Mouse (Mus musculus) neural tube, embryonic 11.5 days (tissue): ENCODE measurements around the gene Axin2. TPM values are rescaled to one million over a fixed set of nuclear protein-coding genes. Genes with fewer than 3 reads are reported as not detected.

Source experiments
- ATAC-seq: fragments of 200-750 bp; cut with Nextera tagmentation; 2 replicates; pipeline ENCODE4 v1.8.0; 2017; ENCODE audit warnings: moderate number of reproducible peaks, mild to moderate bottlenecking, moderate TSS enrichment, moderate library complexity; ENCODE audit not compliant: insufficient read depth, low FRiP score, low TSS enrichment
- DNase-seq: peaks from one replicate; pipeline ENCODE4 v3.0.0-alpha.2; 2015; ENCODE audit warnings: low spot score
- H3K27ac ChIP-seq: fragments of 300-500 bp; sonication (generic); 2 replicates; pipeline ENCODE4 v1.5.1; 2014; ENCODE audit warnings: low read depth, mild to moderate bottlenecking, low read length
- H3K27me3 ChIP-seq: fragments of 300-500 bp; sonication (generic); 2 replicates; pipeline ENCODE4 v1.6.1; 2014; ENCODE audit warnings: mild to moderate bottlenecking, low read length, mixed read lengths; ENCODE audit not compliant: control insufficient read depth, insufficient read depth
- H3K36me3 ChIP-seq: fragments of 300-500 bp; sonication (generic); 2 replicates; pipeline ENCODE4 v1.6.1; 2014; ENCODE audit warnings: mild to moderate bottlenecking, low read length, moderate library complexity, mixed read lengths; ENCODE audit not compliant: control insufficient read depth, insufficient read depth
- H3K4me1 ChIP-seq: fragments of 300-500 bp; sonication (generic); 2 replicates; pipeline ENCODE4 v1.6.1; 2014; ENCODE audit warnings: low read length, mixed read lengths; ENCODE audit not compliant: control insufficient read depth, insufficient read depth
- H3K4me2 ChIP-seq: fragments of 300-500 bp; sonication (generic); 2 replicates; pipeline ENCODE4 v1.6.1; 2014; ENCODE audit warnings: low read depth, mild to moderate bottlenecking, moderate library complexity
- H3K4me3 ChIP-seq: fragments of 300-500 bp; sonication (generic); 2 replicates; pipeline ENCODE4 v1.5.1; 2014; ENCODE audit warnings: low read depth, low read length
- H3K9ac ChIP-seq: fragments of 300-500 bp; sonication (generic); 2 replicates; pipeline ENCODE4 v1.6.1; 2014; ENCODE audit warnings: mild to moderate bottlenecking, low read length
- H3K9me3 ChIP-seq: fragments of 300-500 bp; sonication (generic); 2 replicates; pipeline ENCODE4 v1.6.1; 2016; ENCODE audit warnings: low read length; ENCODE audit not compliant: control insufficient read depth
- whole genome bisulfite sequencing: fragments of 180-500 bp; shearing (Covaris S2); extraction: QIAGEN DNeasy Blood & Tissue Kit; methylation state at CpG from one replicate; pipeline ENCODE4 v1.1.7; 2014; 5-methylcytosine and 5-hydroxymethylcytosine counted together
- polyA plus RNA-seq: library from polyadenylated mRNA; unstranded; fragments of >200 nt; fragmentation: Nextera tagmentation; extraction: Ambion mirVana; gene quantifications from 2 replicates; pipeline ENCODE4 v1.2.1, GENCODE M21; 2014

Axin2 gene
- polyA plus RNA-seq, 1 experiment from 2014 or later, result 16.4 TPM

DNA sequence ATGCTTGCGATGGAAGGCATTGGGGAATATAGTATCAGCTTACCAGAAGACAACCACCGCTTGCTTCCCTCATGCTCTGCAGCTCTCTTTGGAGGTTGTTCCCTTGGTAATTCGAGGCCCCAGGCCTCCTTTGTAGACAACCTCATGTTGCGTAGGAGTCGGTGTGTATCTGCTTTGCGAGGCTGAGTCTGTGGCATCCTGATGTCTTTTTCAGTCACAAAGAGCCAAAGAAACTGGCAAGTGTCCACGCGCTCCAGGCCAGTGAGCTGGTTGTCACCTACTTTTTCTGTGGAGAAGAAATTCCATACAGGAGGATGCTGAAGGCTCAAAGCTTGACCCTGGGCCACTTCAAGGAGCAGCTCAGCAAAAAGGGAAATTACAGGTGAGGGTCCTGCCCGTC, 25.5 kb downstream of the Axin2 start:
- Histone ChIP-seq H3K9ac (no peak overlapping the region), H3K4me1 (peaks cover 8% of the 10 kb centered on the region; the same call in 1 of the 2 replicates), H3K4me3 (no peak overlapping the region), H3K4me2 (no peak overlapping the region), H3K36me3 (peaks cover 43% of the 10 kb centered on the region), H3K27me3 (no peaks in the 10 kb centered on the region), H3K9me3 (no peaks in the 10 kb centered on the region), H3K27ac (no peak overlapping the region)
- DNase-seq, result no peak
- 94% methylated on average over 9 of the region's 9 CpGs for WGBS
- no peak for ATAC-seq

DNA sequence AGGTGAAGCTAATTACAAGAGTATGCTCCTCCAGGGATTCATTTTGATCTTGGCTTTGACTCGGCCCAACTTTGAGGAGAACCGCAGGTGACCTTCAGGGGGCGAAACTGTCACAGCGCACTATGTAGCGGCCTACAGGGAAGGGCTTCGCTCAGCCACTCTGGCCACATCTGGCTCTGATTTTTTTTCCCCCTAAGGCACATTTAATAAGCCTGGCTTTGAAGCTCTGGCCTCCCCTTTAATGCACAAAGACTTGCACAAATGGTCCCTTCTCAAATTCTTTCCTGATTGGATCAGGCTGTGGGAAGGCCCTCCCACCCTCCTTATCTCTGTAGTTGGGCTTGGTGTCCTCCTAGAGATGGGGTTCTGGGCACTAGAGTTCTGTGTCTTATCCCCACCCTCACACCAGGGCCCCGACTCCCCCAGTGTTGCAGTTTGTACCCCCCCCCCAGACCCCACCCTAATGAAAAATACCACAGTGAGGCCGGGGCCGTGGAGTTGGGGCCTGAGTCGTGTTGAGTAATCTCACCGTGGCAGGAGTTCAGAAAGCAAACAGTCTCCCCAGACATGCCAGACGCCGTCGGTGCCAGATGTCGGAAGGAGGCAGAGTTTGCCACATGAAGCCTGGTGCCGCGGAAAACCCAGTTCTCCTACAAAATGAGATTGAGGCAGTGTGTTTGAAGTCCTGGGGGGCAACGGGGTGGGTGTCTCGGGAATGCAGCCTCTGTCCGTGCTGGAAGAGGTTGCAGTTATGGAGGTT, 27.5 kb downstream of the Axin2 start:
- DNase-seq, result no peak

DNA sequence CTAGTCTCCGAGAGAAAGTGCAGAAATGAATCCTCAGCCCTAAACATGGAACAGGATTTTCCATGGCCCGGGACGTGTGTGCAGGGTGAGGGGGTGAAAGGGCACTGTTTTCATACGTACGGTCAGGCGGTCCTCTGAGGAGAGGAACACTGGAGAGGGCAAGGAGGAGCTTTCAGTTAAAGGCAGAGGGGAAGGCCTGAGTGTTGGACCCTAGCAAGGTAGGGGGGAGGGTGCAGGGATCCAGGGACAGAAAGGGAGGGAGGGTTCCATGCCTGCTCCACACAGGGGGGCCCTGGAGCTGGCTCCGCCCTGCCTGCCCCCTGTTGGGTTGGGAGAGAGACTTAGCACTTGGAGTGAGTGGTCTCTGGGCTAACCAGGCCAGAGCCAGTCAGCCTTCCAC, 28.4 kb downstream of the Axin2 start:
- Histone ChIP-seq H3K9ac (no peak overlapping the region), H3K27me3 (no peaks in the 10 kb centered on the region), H3K36me3 (peaks cover 30% of the 10 kb centered on the region), H3K4me1 (0 out of 2 replicates have a peak, but pooled peaks cover 4% of the 10 kb centered on the region), H3K4me3 (no peak overlapping the region), H3K27ac (no peak overlapping the region), H3K9me3 (no peaks in the 10 kb centered on the region), H3K4me2 (no peak overlapping the region)
- 79% methylated on average over 7 of the region's 7 CpGs for WGBS
- DNase-seq (no peak), ATAC-seq (no peak)

More for the DNA sequence above, 27.5 kb downstream of the Axin2 start:
- 79% methylated on average over 20 of the region's 20 CpGs for WGBS
- Histone ChIP-seq H3K4me3 (no peak overlapping the region), H3K9me3 (no peaks in the 10 kb centered on the region), H3K9ac (no peak overlapping the region), H3K4me1 (0 out of 2 replicates have a peak, but pooled peaks cover 4% of the 10 kb centered on the region), H3K4me2 (no peak overlapping the region), H3K36me3 (peaks cover 35% of the 10 kb centered on the region), H3K27ac (no peak overlapping the region), H3K27me3 (no peaks in the 10 kb centered on the region)
- no peak for ATAC-seq

DNA sequence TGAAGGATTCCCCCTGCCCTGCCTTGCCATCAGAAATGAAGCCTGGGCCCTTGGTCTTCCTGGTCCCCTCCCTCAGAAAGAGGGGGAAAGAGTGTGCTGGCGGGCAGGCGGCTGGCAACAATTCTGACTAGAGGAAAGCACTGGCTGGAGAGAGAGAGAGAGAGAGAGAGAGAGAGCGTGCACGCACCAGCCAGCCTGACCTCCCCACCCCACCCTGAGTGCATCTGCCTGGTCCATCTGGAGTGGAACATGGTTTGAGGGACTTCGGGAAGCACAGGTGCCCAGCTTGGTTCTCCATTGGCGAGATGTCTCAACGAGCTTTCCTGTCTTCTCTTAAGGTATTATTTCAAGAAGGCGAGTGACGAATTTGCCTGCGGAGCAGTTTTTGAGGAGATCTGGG, 28.8 kb downstream of the Axin2 start:
- Histone ChIP-seq H3K9ac (no peak overlapping the region), H3K4me2 (no peak overlapping the region), H3K27ac (no peak overlapping the region), H3K4me1 (0 out of 2 replicates have a peak, but pooled peaks cover 4% of the 10 kb centered on the region), H3K27me3 (no peaks in the 10 kb centered on the region), H3K4me3 (no peak overlapping the region), H3K36me3 (peaks cover 26% of the 10 kb centered on the region), H3K9me3 (no peaks in the 10 kb centered on the region)
- ATAC-seq (no peak), DNase-seq (no peak)
- WGBS, result 86% methylated on average over 10 of the region's 10 CpGs

DNA sequence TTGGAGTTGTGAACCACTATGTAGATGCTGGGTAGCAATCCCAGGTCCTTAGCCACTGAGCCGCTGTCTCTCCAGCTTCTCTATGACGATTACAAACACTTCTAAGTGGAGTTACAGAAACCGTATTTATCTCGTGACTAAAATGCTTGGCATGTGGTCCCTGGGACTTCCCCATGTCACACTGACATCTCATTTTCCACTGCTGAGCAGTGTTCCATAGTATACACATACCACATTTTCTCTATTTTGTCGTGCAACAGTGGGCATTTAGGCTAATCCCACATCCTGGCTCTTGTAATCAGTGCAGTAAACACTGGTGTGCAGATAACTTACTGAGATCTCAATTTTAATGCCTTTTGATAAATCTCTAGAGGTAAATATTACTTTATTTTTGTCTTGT, 32.2 kb downstream of the Axin2 start:
- H3K27ac ChIP-seq, result no peak overlapping the region
- ATAC-seq (no peak), DNase-seq (no peak)
- no peak overlapping the region for H3K4me2 ChIP-seq
- no peaks in the 10 kb centered on the region for H3K9me3 ChIP-seq
- 80% methylated on average over 5 of the region's 5 CpGs for WGBS
- peaks cover 7% of the 10 kb centered on the region for H3K36me3 ChIP-seq
- no peak overlapping the region for H3K4me3 ChIP-seq
- H3K9ac ChIP-seq, result no peak overlapping the region
- no peaks in the 10 kb centered on the region for H3K27me3 ChIP-seq
- H3K4me1 ChIP-seq, result no peaks in the 10 kb centered on the region

DNA sequence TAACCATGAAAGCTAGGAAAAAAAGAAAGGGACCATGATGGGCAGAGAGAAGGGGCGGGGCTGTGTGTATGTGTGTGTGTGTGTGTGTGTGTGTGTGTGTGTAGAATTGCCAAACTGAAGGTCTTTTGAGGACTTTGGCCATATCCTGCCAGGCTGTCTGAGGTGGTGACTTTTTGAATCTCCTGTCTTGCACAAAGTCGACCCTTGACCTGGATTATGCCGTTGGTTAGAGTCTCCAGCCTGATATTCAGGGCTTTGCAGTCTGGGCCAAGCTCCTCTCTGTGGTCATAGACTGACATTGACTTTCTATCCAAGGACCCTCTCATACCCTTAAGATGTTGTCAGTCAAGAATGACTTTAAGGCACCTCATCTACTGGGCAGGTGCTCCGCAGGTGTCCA, 35.8 kb downstream of the Axin2 start:
- Histone ChIP-seq H3K4me2 (no peak overlapping the region), H3K9me3 (no peaks in the 10 kb centered on the region), H3K36me3 (0 out of 2 replicates have a peak, but pooled peaks cover 2% of the 10 kb centered on the region), H3K27me3 (no peaks in the 10 kb centered on the region), H3K27ac (no peak overlapping the region), H3K4me3 (no peak overlapping the region), H3K9ac (no peak overlapping the region), H3K4me1 (0 out of 2 replicates have a peak, but pooled peaks cover 3% of the 10 kb centered on the region)
- ATAC-seq (no peak), DNase-seq (no peak)
- 91% methylated on average over 4 of the region's 4 CpGs for WGBS

- ATAC-seq (peak; percentile 78), DNase-seq (peak; percentile 78)
- no peaks in the 10 kb centered on the region for H3K9me3 ChIP-seq
- H3K36me3 ChIP-seq, result no peaks in the 10 kb centered on the region
- H3K27ac ChIP-seq, result 0 out of 2 replicates have a peak overlapping the region, but pooled peaks have one; percentile 23
- no peak overlapping the region for H3K4me2 ChIP-seq
- peaks cover 16% of the 10 kb centered on the region; the same call in 1 of the 2 replicates for H3K4me1 ChIP-seq
- H3K4me3 ChIP-seq, result no peak overlapping the region
- H3K9ac ChIP-seq, result no peak overlapping the region
- WGBS, result 14% methylated on average over 5 of the region's 5 CpGs
- no peaks in the 10 kb centered on the region for H3K27me3 ChIP-seq
Measured at GRCm38 (mm10) chr11:108958349-108958748, 38.2 kb downstream of the Axin2 start.

GRCm38 (mm10) chr11:108959196-108959595, 39.0 kb downstream of the Axin2 start:
- DNase-seq (no peak), ATAC-seq (no peak)
- Histone ChIP-seq H3K4me2 (no peak overlapping the region), H3K4me1 (peaks cover 16% of the 10 kb centered on the region; the same call in 1 of the 2 replicates), H3K9ac (no peak overlapping the region), H3K27me3 (no peaks in the 10 kb centered on the region), H3K4me3 (no peak overlapping the region), H3K9me3 (no peaks in the 10 kb centered on the region), H3K36me3 (no peaks in the 10 kb centered on the region), H3K27ac (no peak overlapping the region)
- 61% methylated on average over 5 of the region's 5 CpGs for WGBS

DNA sequence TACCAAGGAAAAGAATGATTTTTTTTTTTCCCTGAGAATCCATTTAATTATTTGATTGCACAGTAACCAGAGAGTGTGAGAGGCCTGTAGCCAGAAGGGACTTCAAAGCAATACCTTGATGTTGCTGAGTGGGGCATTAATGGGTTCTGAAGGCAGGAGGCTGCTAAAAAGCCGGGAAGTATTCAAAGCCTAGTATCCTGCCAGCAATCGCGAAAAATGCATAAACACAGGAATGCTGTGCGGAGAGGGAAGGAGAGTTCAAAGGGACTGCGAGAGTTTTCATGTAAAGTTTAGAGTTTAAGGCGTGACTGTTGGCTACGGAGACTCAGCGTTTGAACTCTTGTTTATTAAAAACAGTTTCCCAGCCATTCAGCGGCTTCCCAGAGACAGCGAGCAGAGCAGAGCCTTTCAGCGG, 41.5 kb downstream of the Axin2 start:
- no peak for ATAC-seq
- peak; percentile 34 for DNase-seq
- Histone ChIP-seq H3K4me2 (peak overlapping the region; percentile 15), H3K27ac (no peak overlapping the region), H3K36me3 (no peaks in the 10 kb centered on the region), H3K4me3 (no peak overlapping the region), H3K4me1 (peaks cover 16% of the 10 kb centered on the region; the same call in 1 of the 2 replicates), H3K9me3 (no peaks in the 10 kb centered on the region), H3K9ac (peak overlapping the region; percentile 24; the same call in 1 of the 2 replicates), H3K27me3 (no peaks in the 10 kb centered on the region)
- WGBS, result 2% methylated on average over 11 of the region's 11 CpGs
